Mouse (Mus musculus) heart, adult 11 months (tissue): Measurements from ENCODE around the gene Cfap157.
A peak's percentile ranks its signal among the peaks of the same experiment; 100 is the strongest.

ENCODE experiments used
- DNase-seq: peaks from one replicate; pipeline ENCODE4 v3.0.0; 2022

Cfap157 gene

GRCm38 (mm10) chr2:32779714-32780113 lies 4.5 kb downstream of the Cfap157 start:
- DNase-seq, result peak; percentile 88

DNA sequence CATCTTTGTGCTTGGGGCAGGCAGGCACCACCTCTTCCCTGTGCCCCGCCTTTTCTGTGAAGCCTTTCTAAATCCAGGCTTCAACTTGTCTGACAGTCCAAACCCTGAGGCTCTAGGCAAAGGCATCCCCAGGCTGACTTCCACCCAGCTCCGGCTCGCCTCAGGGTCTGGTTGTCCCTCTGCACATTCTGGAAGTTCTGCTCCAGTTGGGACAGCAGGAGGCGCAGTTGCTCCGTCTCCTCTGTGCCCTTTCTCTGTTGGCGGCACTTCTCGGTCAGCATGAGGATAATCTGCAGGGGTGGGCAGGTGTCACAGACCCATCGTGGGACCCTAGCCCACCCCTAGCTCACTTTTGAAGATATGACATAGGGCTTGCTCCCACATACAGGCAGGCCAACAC lies 5.1 kb downstream of the Cfap157 start:
- peak; percentile 94 for DNase-seq

GRCm38 (mm10) chr2:32778081-32778480 lies 6.1 kb downstream of the Cfap157 start:
- no peak for DNase-seq

DNA sequence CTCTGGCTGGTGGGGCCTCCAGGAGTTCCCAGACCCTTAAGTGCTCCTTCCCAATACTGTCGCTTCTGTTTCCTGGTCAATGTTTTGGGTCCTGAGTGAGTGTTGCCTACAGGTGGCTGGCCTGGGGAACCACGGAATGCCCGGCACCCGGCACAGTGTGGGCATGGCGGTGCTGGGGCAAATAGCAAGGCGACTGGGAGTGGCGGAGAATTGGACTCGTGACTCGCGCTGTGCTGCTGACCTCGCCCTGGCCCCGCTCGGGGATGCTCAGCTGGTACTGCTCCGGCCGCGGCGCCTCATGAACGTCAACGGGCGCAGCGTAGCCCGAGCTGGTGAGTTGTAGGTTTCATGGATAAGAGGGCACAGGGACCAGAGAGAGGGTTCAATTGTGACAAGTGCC lies 8.0 kb downstream of the Cfap157 start:
- DNase-seq, result peak; percentile 95

DNA sequence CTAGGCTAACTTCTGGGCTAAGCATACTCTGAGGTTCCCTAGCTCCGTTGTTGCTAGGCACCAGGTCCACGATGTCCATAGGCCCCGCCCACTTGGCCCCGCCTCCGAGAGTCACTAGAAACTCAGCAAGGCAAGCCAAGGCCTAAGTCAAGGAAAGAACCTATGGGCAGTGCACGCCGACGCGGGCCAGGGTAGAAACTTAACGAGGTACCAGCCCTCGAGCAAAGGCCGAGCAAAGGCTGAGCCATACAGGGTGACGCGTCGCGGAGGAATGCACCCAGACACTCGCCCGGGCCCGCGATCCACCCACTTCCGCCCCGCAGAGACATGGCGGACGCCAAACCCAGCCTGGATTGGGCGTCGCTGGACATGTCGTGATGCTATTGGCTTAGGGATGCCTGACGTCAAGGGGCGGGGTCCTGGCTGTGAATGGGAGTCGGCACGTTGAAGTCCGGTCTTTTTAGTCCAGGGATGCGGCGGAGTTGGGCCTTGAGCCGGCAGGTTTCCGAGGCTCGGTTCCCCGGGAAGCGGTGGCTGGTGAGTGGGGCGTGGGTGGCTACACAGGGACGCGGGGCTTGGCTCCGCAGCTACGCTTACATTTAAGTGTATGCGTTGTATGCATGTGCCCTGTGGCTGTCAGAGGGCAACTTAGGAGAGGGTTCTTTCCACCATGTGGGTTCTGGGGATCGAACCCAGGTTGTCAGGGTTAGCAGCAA lies 8.7 kb downstream of the Cfap157 start, which contains the start of the genes Ttc16 and Ptrh1:
Gene Ttc16, minus strand, starts transcription at position 275 of the 716 bp plus-strand sequence.
Gene Ptrh1, plus strand, starts transcription at position 428 of the 716 bp plus-strand sequence.
- peak; percentile 100 for DNase-seq

DNA sequence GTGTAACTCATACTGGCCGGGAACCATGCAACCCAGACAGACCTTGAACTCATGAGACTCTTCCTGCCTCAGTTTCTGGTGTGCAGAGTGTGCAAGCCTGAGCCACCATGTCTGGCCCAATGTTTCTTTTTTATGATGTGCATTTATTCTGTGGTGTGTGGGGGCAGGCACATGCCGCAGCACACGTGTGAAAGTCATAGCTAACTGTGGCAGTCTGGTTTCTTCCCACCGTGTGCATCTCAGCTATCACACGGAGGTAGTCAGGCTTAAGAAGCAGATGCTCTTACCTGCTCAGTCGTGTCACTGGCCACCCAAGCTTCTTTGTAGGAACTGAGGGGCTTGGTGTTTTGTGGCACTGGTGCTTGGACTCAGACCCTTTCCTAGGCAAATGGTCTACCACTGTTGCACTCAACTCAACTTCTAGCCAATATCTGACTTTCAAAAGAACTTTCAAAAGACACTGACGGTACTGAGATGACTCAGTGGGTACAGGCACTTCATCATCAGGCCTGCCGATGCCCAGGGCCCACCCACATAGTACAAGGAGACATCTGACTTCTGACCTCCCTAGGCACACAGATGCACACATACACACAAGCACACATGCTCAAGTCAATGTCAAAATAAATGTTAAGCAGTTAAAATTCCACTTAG lies 11.5 kb downstream of the Cfap157 start:
- DNase-seq, result no peak

- DNase-seq, result no peak
Observed at GRCm38 (mm10) chr2:32771886-32772285, 12.3 kb downstream of the Cfap157 start.

- DNase-seq, result no peak
Observed at GRCm38 (mm10) chr2:32769327-32770085, 14.7 kb downstream of the Cfap157 start.

DNA sequence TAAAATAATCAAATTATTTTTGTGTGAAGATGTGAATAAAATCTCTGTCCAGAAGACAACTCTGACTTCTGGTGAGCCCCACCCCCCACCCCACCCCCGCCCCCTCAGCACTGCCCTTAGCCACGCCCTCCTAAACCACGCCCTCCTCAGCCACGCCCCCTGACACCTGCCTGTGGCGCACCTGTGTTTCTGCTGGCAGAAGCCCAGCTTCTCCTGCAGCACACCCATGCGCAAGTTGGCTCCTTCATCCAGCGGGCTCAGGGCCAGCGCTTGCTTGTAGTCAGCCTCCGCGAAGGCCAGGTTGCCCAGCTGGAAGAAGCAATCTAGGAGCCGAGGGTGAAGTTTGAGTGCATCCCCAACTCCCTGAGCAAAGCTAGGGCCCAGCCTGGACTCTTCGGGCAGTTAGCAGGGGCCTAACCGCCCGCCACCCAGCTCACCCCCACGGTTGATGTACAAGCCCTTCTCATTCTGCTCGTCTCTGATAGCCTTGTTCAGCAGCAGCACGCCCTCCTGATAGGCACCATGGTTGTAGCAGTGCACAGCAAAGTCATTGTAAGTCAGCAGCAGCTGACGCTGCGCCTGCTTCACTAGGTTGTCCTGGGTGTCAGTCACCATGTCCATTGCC lies 15.5 kb downstream of the Cfap157 start:
- DNase-seq, result no peak

DNA sequence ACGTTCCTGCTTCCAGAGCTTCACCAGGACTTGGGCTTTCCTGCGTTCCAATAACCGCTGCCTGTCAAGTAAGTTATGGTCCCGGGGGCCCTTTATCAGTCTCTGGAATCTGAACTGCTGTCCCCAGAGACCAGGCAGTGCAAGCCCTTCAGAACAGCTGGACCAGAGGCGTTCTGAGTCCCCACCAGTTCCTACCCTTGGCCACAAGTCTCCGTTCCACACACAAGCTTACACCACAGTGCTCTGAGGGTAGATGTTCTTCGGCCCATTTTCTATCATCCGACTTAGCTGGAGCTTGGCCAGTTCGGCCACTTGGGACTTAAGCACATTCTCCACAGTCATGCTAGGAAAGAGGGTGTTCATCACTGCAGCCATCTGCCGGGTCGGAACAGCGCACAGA lies 17.0 kb downstream of the Cfap157 start:
- DNase-seq, result no peak

GRCm38 (mm10) chr2:32763353-32763752 lies 20.9 kb downstream of the Cfap157 start:
- no peak for DNase-seq

DNA sequence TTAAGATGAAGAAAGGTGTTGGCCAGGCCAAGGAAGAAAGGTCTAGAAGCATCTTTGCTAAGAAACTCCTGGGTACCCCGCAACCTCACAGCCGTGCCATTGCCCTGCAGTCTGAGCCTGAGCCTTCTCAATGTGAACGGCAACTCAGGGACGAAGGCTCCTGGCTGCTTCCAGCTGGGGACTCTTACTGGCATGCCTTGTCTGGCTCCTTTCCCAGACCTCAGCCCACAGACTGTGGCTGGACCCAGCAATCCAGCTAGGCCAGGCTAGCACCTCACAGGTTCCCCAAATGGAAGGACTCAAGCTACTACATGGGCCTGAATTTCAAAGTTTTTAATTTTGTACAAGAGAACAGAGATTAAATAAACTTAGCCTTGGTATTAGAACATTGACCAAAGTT lies 22.4 kb downstream of the Cfap157 start:
- DNase-seq, result no peak

DNA sequence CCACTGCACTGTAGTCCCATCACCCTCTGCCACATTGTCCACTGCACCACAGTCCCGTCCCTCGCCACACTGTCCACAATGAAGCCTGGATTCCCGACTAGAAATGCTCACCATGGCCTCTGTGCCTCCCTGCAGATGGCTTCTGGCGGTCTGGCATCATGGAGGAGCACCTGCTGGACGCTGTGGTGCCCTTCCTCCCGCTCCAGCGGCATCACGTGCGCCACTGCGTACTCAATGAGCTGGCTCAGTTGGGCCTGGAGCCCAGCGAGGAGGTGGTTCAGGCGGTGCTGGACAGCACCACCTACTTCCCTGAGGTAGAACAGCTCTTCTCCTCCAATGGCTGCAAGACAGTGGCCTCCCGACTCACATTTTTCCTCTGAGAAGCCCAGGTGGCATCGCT lies 22.9 kb downstream of the Cfap157 start:
- no peak for DNase-seq

DNA sequence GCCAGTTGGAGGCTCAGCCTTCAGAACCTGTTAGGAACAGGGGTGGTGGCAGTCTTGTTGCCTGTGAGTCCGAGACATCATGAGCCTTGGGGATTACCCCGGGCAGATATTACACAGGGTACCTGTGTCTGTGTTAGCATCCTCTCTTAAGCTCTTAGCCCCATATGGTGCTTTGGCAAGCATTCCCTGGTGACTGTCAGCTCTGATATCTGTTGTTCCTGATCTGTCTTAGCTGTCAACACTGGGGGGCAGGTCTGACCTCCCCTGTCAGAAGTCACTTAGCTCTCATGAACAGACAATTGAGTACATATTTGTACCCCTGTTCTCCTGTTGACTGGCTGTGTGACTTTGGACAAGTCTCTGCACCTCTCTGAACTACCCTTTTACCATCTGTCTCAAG lies 25.2 kb downstream of the Cfap157 start:
- DNase-seq, result peak; percentile 88

DNA sequence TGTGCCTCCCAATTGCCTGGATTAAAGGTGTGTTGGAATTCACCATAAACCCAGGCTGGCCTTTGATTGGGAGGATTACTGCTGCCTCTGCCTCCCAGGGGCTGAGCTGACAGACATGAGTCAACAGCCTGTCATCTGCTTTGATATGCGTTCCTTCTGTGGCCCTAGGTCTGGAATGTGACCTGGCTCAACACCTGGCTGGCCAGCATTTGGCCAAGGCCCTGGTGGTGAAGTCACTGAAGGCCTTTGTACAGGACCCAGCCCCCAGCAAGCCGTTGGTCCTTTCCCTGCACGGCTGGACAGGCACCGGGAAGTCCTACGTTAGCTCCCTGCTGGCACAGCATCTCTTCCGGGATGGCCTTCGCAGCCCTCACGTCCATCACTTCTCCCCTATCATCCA lies 25.7 kb downstream of the Cfap157 start:
- peak; percentile 94 for DNase-seq

DNA sequence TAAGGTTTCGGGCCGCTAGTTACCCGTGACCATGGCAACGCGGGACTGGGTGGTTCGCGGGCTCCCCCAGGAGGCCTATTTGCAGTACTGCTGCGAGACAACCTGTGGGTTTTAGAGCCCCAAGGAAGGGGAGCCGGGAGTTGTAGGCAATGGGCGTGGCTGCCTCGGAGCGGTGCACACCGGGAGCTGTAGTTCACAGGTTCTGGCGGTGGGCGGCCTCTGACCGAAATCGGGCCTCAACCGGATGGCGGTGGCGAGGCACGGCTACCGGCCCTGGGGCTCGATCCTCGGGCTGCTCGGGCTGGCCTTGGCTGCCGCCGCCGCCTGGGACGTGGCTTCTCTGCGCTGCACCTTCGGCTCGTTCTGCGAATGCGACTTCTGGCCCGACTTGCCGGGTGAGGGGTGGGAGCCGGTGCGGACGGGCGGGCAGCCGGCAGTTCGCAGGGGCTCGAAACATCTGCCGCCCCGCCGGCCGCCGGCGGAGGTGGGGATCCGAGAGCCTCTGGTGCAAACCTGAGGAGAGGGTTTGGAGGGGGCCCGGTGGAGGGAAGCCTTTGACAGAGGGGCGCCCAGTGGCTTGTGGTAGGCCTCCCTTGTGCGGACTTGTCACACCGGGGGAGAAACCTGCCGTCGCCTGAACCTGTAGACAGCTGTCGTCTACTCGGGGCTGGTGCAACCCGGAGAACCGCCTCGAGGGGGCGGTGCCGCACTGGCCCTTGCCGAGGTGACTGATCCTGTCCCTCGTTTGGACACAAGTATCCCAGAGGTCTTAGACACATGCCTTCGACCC lies 27.0 kb downstream of the Cfap157 start, which contains the start of gene Tor2a:
Gene Tor2a, plus strand, starts transcription at position 179 of the 790 bp plus-strand sequence.
- peak; percentile 100 for DNase-seq

DNA sequence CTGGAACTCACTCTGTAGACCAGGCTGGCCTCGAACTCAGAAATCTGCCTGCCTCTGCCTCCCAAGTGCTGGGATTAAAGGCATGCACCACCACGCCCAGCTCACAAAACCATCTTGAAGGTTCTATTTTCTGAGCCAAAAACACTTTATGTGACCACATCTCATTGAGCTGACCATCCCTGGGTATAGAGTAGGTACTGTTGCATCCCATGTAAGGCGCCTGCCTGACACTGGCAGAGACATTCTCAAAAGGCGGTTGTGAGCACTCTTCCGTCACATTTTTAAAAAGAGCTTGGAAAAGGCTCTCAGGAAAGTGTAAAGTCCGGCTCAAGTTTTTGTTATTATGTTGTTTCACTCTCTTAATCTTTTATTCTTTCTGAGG lies 27.6 kb downstream of the Cfap157 start:
- DNase-seq, result no peak

- DNase-seq, result no peak
Observed at GRCm38 (mm10) chr2:32752181-32752580, 32.0 kb downstream of the Cfap157 start.

- peak; percentile 90 for DNase-seq
Observed at GRCm38 (mm10) chr2:32751665-32752033, 32.6 kb downstream of the Cfap157 start.

DNA sequence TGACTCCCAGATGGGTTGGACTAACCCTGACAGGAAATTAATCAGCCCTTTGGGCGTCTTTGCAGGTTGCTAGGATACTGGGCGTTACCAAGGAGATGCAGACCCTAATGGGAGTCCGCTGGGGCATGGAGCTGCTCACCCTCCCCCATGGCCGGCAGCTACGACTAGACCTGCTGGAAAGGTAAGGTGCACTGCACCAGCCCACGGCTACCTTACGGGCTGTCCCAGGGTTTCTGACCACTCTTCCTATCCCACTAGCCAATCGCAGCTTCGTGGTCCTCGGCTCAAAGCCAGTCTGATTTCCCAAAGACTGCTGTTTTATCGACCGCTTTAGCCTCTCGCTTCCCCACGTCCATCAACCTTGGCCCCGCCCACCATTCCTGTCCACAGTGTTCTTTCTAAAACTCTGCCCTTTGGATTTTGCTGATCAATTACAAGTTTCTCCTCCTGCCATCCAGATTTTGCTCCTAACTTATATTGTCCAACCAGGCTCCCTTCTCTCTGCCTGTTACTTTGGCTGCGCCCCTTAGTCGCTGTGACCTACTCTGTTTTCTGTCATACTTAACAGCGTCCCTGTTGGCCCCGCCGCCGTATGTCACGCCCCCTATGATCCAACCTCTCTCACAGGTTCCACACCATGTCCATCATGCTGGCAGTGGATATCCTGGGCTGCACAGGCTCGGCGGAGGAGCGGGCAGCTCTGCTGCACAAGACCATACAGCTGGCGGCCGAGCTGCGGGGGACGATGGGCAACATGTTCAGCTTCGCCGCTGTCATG lies 33.2 kb downstream of the Cfap157 start:
- DNase-seq, result peak; percentile 98

DNA sequence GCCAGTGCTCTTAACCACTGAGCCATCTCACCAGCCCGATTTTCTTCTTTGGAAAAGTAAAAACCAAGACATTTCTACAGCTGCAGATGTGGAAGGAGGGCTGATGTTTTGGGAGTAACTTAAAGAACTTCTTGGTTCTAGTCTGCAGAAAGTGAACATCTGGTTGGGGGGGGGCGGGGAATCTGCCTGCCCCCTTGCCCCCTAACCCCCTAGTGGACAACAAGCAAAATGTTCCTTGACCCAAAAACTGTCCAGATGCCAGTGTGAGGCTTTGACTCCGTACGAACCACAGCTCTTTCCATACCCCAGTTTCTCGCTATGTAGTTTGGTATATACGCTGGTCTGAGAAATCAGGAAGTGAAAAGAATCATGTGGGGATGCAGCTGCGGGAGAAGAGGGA lies 34.0 kb downstream of the Cfap157 start:
- DNase-seq, result no peak

GRCm38 (mm10) chr2:32749082-32749481 lies 35.1 kb downstream of the Cfap157 start:
- peak; percentile 89 for DNase-seq
